8 mouse cellular contexts compared by ENCODE assay signal in genomic region chr12:76837101-76837843, GRCm38 (mm10). TPM values are rescaled to one million over a fixed set of nuclear protein-coding genes. Genes with fewer than 3 reads are reported as not detected.
DNase-seq lines count a peak whose midpoint lies in the region; ATAC-seq and TF ChIP-seq lines count a peak whose summit lies in the region.

No protein-coding gene starts in this region.

- H3K4me2 ChIP-seq in kidney, embryonic 15.5 days, result peak overlapping the region; percentile 72

- H3K4me3 ChIP-seq in bone marrow macrophage, adult 2 months (ENCODE audit: insufficient read depth, low read length), result peak overlapping the region; percentile 89
- peak overlapping the region; percentile 77 for H3K4me3 ChIP-seq in embryonic fibroblast, embryonic 13.5 days (ENCODE audit: insufficient read depth, low read length)
- H3K4me3 ChIP-seq in heart, embryonic 10.5 days, result peak overlapping the region; percentile 73
- peak overlapping the region; percentile 74 for H3K4me3 ChIP-seq in kidney, embryonic 15.5 days (replicated peaks)

- H3K36me3 ChIP-seq in heart, embryonic 10.5 days, result no peaks in the 10 kb centered on the region
- H3K36me3 ChIP-seq in kidney, embryonic 15.5 days, result no peaks in the 10 kb centered on the region

- TF ChIP-seq POLR2A in bone marrow macrophage, adult 2 months (IDR thresholded peaks at IDR 0.05; ENCODE audit: borderline replicate concordance, low read depth, low read length), result no peak
- TF ChIP-seq POLR2A in embryonic fibroblast, embryonic 13.5 days (IDR thresholded peaks at IDR 0.05; ENCODE audit: low read depth, low read length), result peak; percentile 60

- DNase-seq in A20 (ENCODE audit: low read depth, low spot score) (peak; percentile 99), liver (peak; percentile 97)
- peak; percentile 99 for DNase-seq in heart, embryonic 10.5 days (ENCODE audit: low spot score)
- peak; percentile 95 to 97 for DNase-seq in spleen, postnatal 4 days (ENCODE audit: low spot score in 2 of 2)

- under 1% methylated on average over 43 of the region's 43 CpGs for WGBS in heart, embryonic 10.5 days
- WGBS in kidney, embryonic 15.5 days, result under 1% methylated on average over 43 of the region's 43 CpGs

- peak overlapping the region; percentile 69 for H3K9ac ChIP-seq in kidney, embryonic 15.5 days

- H3K4me1 ChIP-seq in bone marrow macrophage, adult 2 months (ENCODE audit: control insufficient read depth, insufficient read depth, low read length), result peaks cover 6% of the 10 kb centered on the region
- H3K4me1 ChIP-seq in embryonic fibroblast, embryonic 13.5 days (ENCODE audit: control insufficient read depth, insufficient read depth, low read length), result no peaks in the 10 kb centered on the region
- H3K4me1 ChIP-seq in heart, embryonic 10.5 days, result peaks cover 7% of the 10 kb centered on the region; the same call in 1 of the 2 replicates
- peaks cover 13% of the 10 kb centered on the region for H3K4me1 ChIP-seq in kidney, embryonic 15.5 days

- ATAC-seq in kidney, embryonic 15.5 days (replicated peaks; ENCODE audit: low FRiP score), result peak; percentile 99
- ATAC-seq in monocyte, adult 5-6 weeks (replicated peaks; ENCODE audit: insufficient number of reproducible peaks, low FRiP score, low TSS enrichment, poor library complexity, severe bottlenecking), result peak; percentile 95

- H3K27ac ChIP-seq in bone marrow macrophage, adult 2 months (ENCODE audit: insufficient read depth, low read depth, low read length), result peak overlapping the region; percentile 36; the same call in 1 of the 2 replicates
- H3K27ac ChIP-seq in embryonic fibroblast, embryonic 13.5 days (ENCODE audit: insufficient read depth, low read length), result peak overlapping the region; percentile 56; the same call in 1 of the 2 replicates
- H3K27ac ChIP-seq in heart, embryonic 10.5 days, result peak overlapping the region; percentile 84
- H3K27ac ChIP-seq in kidney, embryonic 15.5 days, result peak overlapping the region; percentile 82

- peak; percentile 79 for TF ChIP-seq CTCF in bone marrow macrophage, adult 2 months (IDR thresholded peaks at IDR 0.05; ENCODE audit: low read depth, low read length)
- peak; percentile 57; the same call in 1 of the 2 replicates for TF ChIP-seq CTCF in embryonic fibroblast, embryonic 13.5 days (IDR thresholded peaks at IDR 0.05; ENCODE audit: borderline replicate concordance, insufficient read depth, low read length)

- H3K9me3 ChIP-seq in heart, embryonic 10.5 days, result no peaks in the 10 kb centered on the region
- H3K9me3 ChIP-seq in kidney, embryonic 15.5 days (replicated peaks), result no peaks in the 10 kb centered on the region

- no peaks in the 10 kb centered on the region for H3K27me3 ChIP-seq in heart, embryonic 10.5 days (ENCODE audit: insufficient read depth, poor library complexity, severe bottlenecking)
- H3K27me3 ChIP-seq in kidney, embryonic 15.5 days, result no peaks in the 10 kb centered on the region; the same call in 1 of the 2 replicates

RNA-seq across cellular contexts. Expression of gene Rab15, which starts 14.6 kb away (rescaled TPM):
- not detected in 2 replicates for polyA plus RNA-seq in bone marrow macrophage, adult 2 months (2012; ENCODE audit: insufficient read depth, insufficient read length, missing spikeins)
- polyA plus RNA-seq in embryonic fibroblast, embryonic 13.5 days (2011; ENCODE audit: insufficient read length, low read depth, missing spikeins), result 10.5 and 10.9 TPM in 2 replicates
- 3.1 and 6.3 TPM in 2 replicates for polyA plus RNA-seq in heart, embryonic 10.5 days (2016; fragmentation: Nextera tagmentation; extraction: Ambion mirVana)
- polyA plus RNA-seq in kidney, embryonic 15.5 days (2015; fragmentation: Nextera tagmentation; extraction: Ambion mirVana), result 10.9 and 11.1 TPM in 2 replicates
- total RNA-seq in monocyte, adult 5-6 weeks (2017), result not detected in 3 replicates

RNA-seq across cellular contexts. Expression of gene Gpx2, which starts 41.9 kb away (rescaled TPM):
- not detected in 2 replicates for polyA plus RNA-seq in bone marrow macrophage, adult 2 months (2012; ENCODE audit: insufficient read depth, insufficient read length, missing spikeins)
- polyA plus RNA-seq in embryonic fibroblast, embryonic 13.5 days (2011; ENCODE audit: insufficient read length, low read depth, missing spikeins), result not detected in 2 replicates
- 0.11 and 0.60 TPM in 2 replicates for polyA plus RNA-seq in heart, embryonic 10.5 days (2016; fragmentation: Nextera tagmentation; extraction: Ambion mirVana)
- 4.0 TPM in 1 of 2 replicates, not detected in the other for polyA plus RNA-seq in kidney, embryonic 15.5 days (2015; fragmentation: Nextera tagmentation; extraction: Ambion mirVana)
- total RNA-seq in monocyte, adult 5-6 weeks (2017), result not detected in 3 replicates

Comparison
In these comparisons a context has a peak if more than half of its experiments do, and no peak if none do; other contexts are left out.
1. Peak in every context shown above with its lines: DNase-seq, ATAC-seq, H3K4me3 ChIP-seq and H3K27ac ChIP-seq.